Mouse (Mus musculus) midbrain, embryonic 16.5 days (tissue): ENCODE measurements around the gene Mta1. TPM values are rescaled to one million over a fixed set of nuclear protein-coding genes. Genes with fewer than 3 reads are reported as not detected.

Source experiments
- ATAC-seq: fragments of 200-750 bp; cut with Nextera tagmentation; 2 replicates; pipeline ENCODE4 v1.8.0; 2017; ENCODE audit warnings: moderate TSS enrichment
- H3K27ac ChIP-seq: fragments of 300-500 bp; sonication (generic); 2 replicates; pipeline ENCODE4 v1.5.1; 2014; ENCODE audit warnings: mild to moderate bottlenecking, low read length, mixed read lengths
- H3K27me3 ChIP-seq: fragments of 300-500 bp; sonication (generic); 2 replicates; pipeline ENCODE4 v1.6.1; 2014; ENCODE audit warnings: low read depth, low read length, mixed read lengths; ENCODE audit not compliant: control insufficient read depth, insufficient read depth
- H3K36me3 ChIP-seq: fragments of 300-500 bp; sonication (generic); 2 replicates; pipeline ENCODE4 v1.6.1; 2014; ENCODE audit warnings: mild to moderate bottlenecking, low read length, moderate library complexity, mixed read lengths; ENCODE audit not compliant: control insufficient read depth, insufficient read depth
- H3K4me1 ChIP-seq: fragments of 300-500 bp; sonication (generic); 2 replicates; pipeline ENCODE4 v1.6.1; 2014; ENCODE audit warnings: mild to moderate bottlenecking, low read length, mixed read lengths; ENCODE audit not compliant: control insufficient read depth, insufficient read depth
- H3K4me2 ChIP-seq: fragments of 300-500 bp; sonication (generic); 2 replicates; pipeline ENCODE4 v1.6.1; 2014; ENCODE audit warnings: mild to moderate bottlenecking, low read length, mixed read lengths
- H3K4me3 ChIP-seq: fragments of 300-500 bp; sonication (generic); 2 replicates; pipeline ENCODE4 v1.5.1; 2014; ENCODE audit warnings: low read depth, mild to moderate bottlenecking, low read length, moderate library complexity, mixed read lengths
- H3K9ac ChIP-seq: fragments of 300-500 bp; sonication (generic); 2 replicates; pipeline ENCODE4 v1.6.1; 2014; ENCODE audit warnings: low read depth, low read length, mixed read lengths
- H3K9me3 ChIP-seq: fragments of 300-500 bp; sonication (generic); replicated peaks from 2 replicates; pipeline ENCODE4 v1.6.1; 2014; ENCODE audit warnings: mild to moderate bottlenecking, low read length, mixed read lengths; ENCODE audit not compliant: control insufficient read depth, poor library complexity, severe bottlenecking
- WGBS: fragments of 180-500 bp; shearing (Covaris S2); extraction: QIAGEN DNeasy Blood & Tissue Kit; methylation state at CpG from one replicate; pipeline ENCODE4 v1.1.7; 2014; 5-methylcytosine and 5-hydroxymethylcytosine counted together
- polyA plus RNA-seq: library from polyadenylated mRNA; unstranded; fragments of >200 nt; fragmentation: Nextera tagmentation; extraction: Ambion mirVana; gene quantifications from 2 replicates; pipeline ENCODE4 v1.2.1, GENCODE M21; 2015

Gene Mta1
- polyA plus RNA-seq, result 14.4 and 15.9 TPM in 2 replicates

- no peaks in the 10 kb centered on the region for H3K9me3 ChIP-seq
- peak within 1 kb of the TSS; percentile 100 for H3K4me3 ChIP-seq
- peak within 1 kb of the TSS; percentile 94 for H3K9ac ChIP-seq
- H3K4me2 ChIP-seq, result peak within 1 kb of the TSS; percentile 99
- H3K36me3 ChIP-seq, result no peaks in the 10 kb centered on the region
- WGBS, result under 1% methylated on average over 35 of the region's 53 CpGs
- ATAC-seq, result peak; percentile 36
- H3K4me1 ChIP-seq, result peaks cover 30% of the 10 kb centered on the region
- H3K27me3 ChIP-seq, result no peaks in the 10 kb centered on the region
- peak within 1 kb of the TSS; percentile 74 for H3K27ac ChIP-seq
Measured at GRCm38 (mm10) chr12:113097749-113098281, at the start of gene Mta1. TSS of gene Mta1 (plus strand) at chr12:113098278.

GRCm38 (mm10) chr12:113049836-113050235 is 48.2 kb upstream of the Mta1 start:
- WGBS, result 96% methylated on average over 9 of the region's 9 CpGs
- H3K9ac ChIP-seq, result no peak overlapping the region
- peaks cover 39% of the 10 kb centered on the region for H3K36me3 ChIP-seq
- H3K4me3 ChIP-seq, result no peak overlapping the region
- no peaks in the 10 kb centered on the region for H3K4me1 ChIP-seq
- H3K27me3 ChIP-seq, result no peaks in the 10 kb centered on the region
- H3K9me3 ChIP-seq, result no peaks in the 10 kb centered on the region
- no peak overlapping the region for H3K27ac ChIP-seq
- ATAC-seq, result no peak
- H3K4me2 ChIP-seq, result no peak overlapping the region

- Histone ChIP-seq H3K4me2 (no peak overlapping the region), H3K4me1 (no peaks in the 10 kb centered on the region), H3K27me3 (no peaks in the 10 kb centered on the region), H3K4me3 (no peak overlapping the region), H3K9ac (no peak overlapping the region), H3K36me3 (peaks cover 39% of the 10 kb centered on the region), H3K9me3 (no peaks in the 10 kb centered on the region), H3K27ac (no peak overlapping the region)
- no peak for ATAC-seq
- 92% methylated on average over 12 of the region's 12 CpGs for WGBS
Measured at GRCm38 (mm10) chr12:113050671-113051070, 47.4 kb upstream of the Mta1 start.

- Histone ChIP-seq H3K4me3 (no peak overlapping the region), H3K4me2 (no peak overlapping the region), H3K4me1 (no peaks in the 10 kb centered on the region), H3K27me3 (no peaks in the 10 kb centered on the region), H3K9me3 (no peaks in the 10 kb centered on the region), H3K36me3 (peaks cover 45% of the 10 kb centered on the region), H3K27ac (no peak overlapping the region), H3K9ac (no peak overlapping the region)
- 68% methylated on average over 9 of the region's 9 CpGs for WGBS
- ATAC-seq, result no peak
Measured at GRCm38 (mm10) chr12:113051628-113052403, 46.3 kb upstream of the Mta1 start.

GRCm38 (mm10) chr12:113056089-113056488 is 42.0 kb upstream of the Mta1 start:
- Histone ChIP-seq H3K9me3 (no peaks in the 10 kb centered on the region), H3K9ac (no peak overlapping the region), H3K27ac (no peak overlapping the region), H3K36me3 (peaks cover 58% of the 10 kb centered on the region), H3K4me3 (no peak overlapping the region), H3K4me2 (no peak overlapping the region), H3K27me3 (no peaks in the 10 kb centered on the region), H3K4me1 (no peaks in the 10 kb centered on the region)
- 94% methylated on average over 8 of the region's 8 CpGs for WGBS
- ATAC-seq, result no peak

GRCm38 (mm10) chr12:113060178-113060577 is 37.9 kb upstream of the Mta1 start:
- H3K27ac ChIP-seq, result no peak overlapping the region
- H3K36me3 ChIP-seq, result peaks cover 58% of the 10 kb centered on the region
- no peak overlapping the region for H3K4me3 ChIP-seq
- no peak for ATAC-seq
- H3K9ac ChIP-seq, result no peak overlapping the region
- 93% methylated on average over 5 of the region's 5 CpGs for WGBS
- H3K4me1 ChIP-seq, result no peaks in the 10 kb centered on the region
- no peak overlapping the region for H3K4me2 ChIP-seq
- no peaks in the 10 kb centered on the region for H3K27me3 ChIP-seq
- H3K9me3 ChIP-seq, result no peaks in the 10 kb centered on the region

GRCm38 (mm10) chr12:113061606-113062005 is 36.5 kb upstream of the Mta1 start:
- no peak overlapping the region for H3K9ac ChIP-seq
- H3K4me3 ChIP-seq, result no peak overlapping the region
- H3K27me3 ChIP-seq, result no peaks in the 10 kb centered on the region
- ATAC-seq, result no peak
- no peaks in the 10 kb centered on the region for H3K9me3 ChIP-seq
- no peak overlapping the region for H3K4me2 ChIP-seq
- WGBS, result 88% methylated on average over 9 of the region's 9 CpGs
- peaks cover 61% of the 10 kb centered on the region for H3K36me3 ChIP-seq
- no peaks in the 10 kb centered on the region for H3K4me1 ChIP-seq
- H3K27ac ChIP-seq, result no peak overlapping the region

GRCm38 (mm10) chr12:113062201-113062600 is 35.9 kb upstream of the Mta1 start:
- Histone ChIP-seq H3K4me3 (no peak overlapping the region), H3K9me3 (no peaks in the 10 kb centered on the region), H3K4me2 (no peak overlapping the region), H3K27me3 (no peaks in the 10 kb centered on the region), H3K36me3 (peaks cover 59% of the 10 kb centered on the region), H3K9ac (no peak overlapping the region), H3K4me1 (no peaks in the 10 kb centered on the region), H3K27ac (no peak overlapping the region)
- ATAC-seq, result no peak
- WGBS, result 87% methylated on average over 10 of the region's 10 CpGs

- Histone ChIP-seq H3K36me3 (peaks cover 49% of the 10 kb centered on the region), H3K27me3 (no peaks in the 10 kb centered on the region), H3K4me1 (no peaks in the 10 kb centered on the region), H3K27ac (no peak overlapping the region), H3K4me3 (no peak overlapping the region), H3K4me2 (no peak overlapping the region), H3K9ac (no peak overlapping the region), H3K9me3 (no peaks in the 10 kb centered on the region)
- no peak for ATAC-seq
- WGBS, result 94% methylated on average over 7 of the region's 7 CpGs
Measured at GRCm38 (mm10) chr12:113063700-113064099, 34.4 kb upstream of the Mta1 start.
